Mouse (Mus musculus) small intestine, adult 2 months (tissue): ENCODE data around the gene Tbx4. TPM values are rescaled to one million over a fixed set of nuclear protein-coding genes. Genes with fewer than 3 reads are reported as not detected.

ENCODE experiments used
- H3K27ac ChIP-seq: fragments of 200-500 bp; 2 replicates; pipeline ENCODE4 v1.5.1; 2012; ENCODE audit warnings: low read depth, low read length, control low read depth, inconsistent platforms; ENCODE audit not compliant: insufficient read depth
- H3K27me3 ChIP-seq: fragments of 200-500 bp; 2 replicates; pipeline ENCODE4 v1.6.1; 2012; ENCODE audit warnings: mild to moderate bottlenecking, moderate library complexity, low read length, inconsistent platforms; ENCODE audit not compliant: control insufficient read depth, insufficient read depth
- H3K36me3 ChIP-seq: fragments of 200-500 bp; 2 replicates; pipeline ENCODE4 v1.6.1; 2012; ENCODE audit warnings: mild to moderate bottlenecking, low read length, control low read depth, inconsistent platforms; ENCODE audit not compliant: control insufficient read depth, insufficient read depth
- H3K4me1 ChIP-seq: fragments of 200-500 bp; 2 replicates; pipeline ENCODE4 v1.6.1; 2012; ENCODE audit warnings: low read length, inconsistent platforms, mixed read lengths; ENCODE audit not compliant: control insufficient read depth, insufficient read depth, insufficient read length
- H3K4me3 ChIP-seq: fragments of 200-500 bp; 2 replicates; pipeline ENCODE4 v1.5.1; 2012; ENCODE audit warnings: low read depth, mild to moderate bottlenecking, control low read depth, inconsistent platforms, low read length, moderate library complexity
- CTCF ChIP-seq: fragments of 200-500 bp; IDR thresholded peaks from 2 replicates; pipeline ENCODE4 v1.5.1; 2012; ENCODE audit warnings: low read depth, mild to moderate bottlenecking, control low read depth, inconsistent platforms, low read length, moderate library complexity, mixed read lengths; ENCODE audit not compliant: insufficient replicate concordance, insufficient read length; ENCODE audit errors: extremely low read depth
- POLR2A ChIP-seq: fragments of 200-500 bp; IDR thresholded peaks from 2 replicates; pipeline ENCODE4 v1.6.1; 2012; ENCODE audit warnings: low read depth, mild to moderate bottlenecking, control low read depth, inconsistent platforms, low read length, moderate library complexity
- WGBS: fragments of 180-500 bp; shearing (Covaris S2); methylation state at CpG from one replicate; pipeline ENCODE4 v1.1.7; 2018; 5-methylcytosine and 5-hydroxymethylcytosine counted together
- polyA plus RNA-seq: library from polyadenylated mRNA; depleted of rRNA; stranded (reverse); fragments of >200 nt; gene quantifications from 2 replicates; pipeline ENCODE4 v1.2.3, GENCODE M21; 2012

The Tbx4 gene
- polyA plus RNA-seq, 1 experiment: 0.34 TPM

DNA sequence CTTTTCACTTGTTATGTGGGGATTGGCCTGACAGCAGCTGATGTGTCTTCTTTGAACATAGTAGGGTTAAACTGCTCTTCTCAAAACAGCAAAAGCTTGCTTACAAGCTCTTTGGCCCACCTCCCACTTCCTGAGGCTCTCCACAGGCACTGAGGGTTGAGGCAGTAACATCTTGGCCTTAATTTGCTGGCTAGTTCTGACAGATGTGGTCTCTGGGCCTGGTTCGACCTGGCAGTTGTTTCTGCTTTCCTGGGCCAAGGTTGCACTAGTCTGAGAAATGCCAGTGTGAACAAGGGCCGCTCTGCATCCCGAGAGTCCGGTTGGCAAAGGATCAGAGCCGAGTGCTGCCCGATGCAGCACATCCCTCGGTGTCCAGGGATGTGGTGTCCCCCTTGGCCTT is 27.3 kb downstream of the Tbx4 start:
- WGBS: 87% methylated on average over 7 of the region's 7 CpGs
- Histone ChIP-seq H3K36me3 (no peaks in the 10 kb centered on the region), H3K4me1 (no peaks in the 10 kb centered on the region), H3K27me3 (0 out of 2 replicates have a peak, but pooled peaks cover 7% of the 10 kb centered on the region), H3K27ac (no peak overlapping the region), H3K4me3 (no peak overlapping the region)
- TF ChIP-seq CTCF: no peak

- TF ChIP-seq POLR2A (no peak), CTCF (no peak)
- no peaks in the 10 kb centered on the region for H3K4me1 ChIP-seq
- H3K27ac ChIP-seq: no peak overlapping the region
- H3K36me3 ChIP-seq: no peaks in the 10 kb centered on the region
- 67% methylated on average over 12 of the region's 12 CpGs for WGBS
- no peaks in the 10 kb centered on the region for H3K27me3 ChIP-seq
- H3K4me3 ChIP-seq: no peak overlapping the region
Measured at GRCm38 (mm10) chr11:85917091-85917992, 31.1 kb downstream of the Tbx4 start.

GRCm38 (mm10) chr11:85917993-85918325 is 31.7 kb downstream of the Tbx4 start:
- Histone ChIP-seq H3K36me3 (no peaks in the 10 kb centered on the region), H3K4me3 (no peak overlapping the region), H3K4me1 (no peaks in the 10 kb centered on the region), H3K27me3 (no peaks in the 10 kb centered on the region), H3K27ac (no peak overlapping the region)
- WGBS: 56% methylated on average over 11 of the region's 11 CpGs
- TF ChIP-seq POLR2A (no peak), CTCF (no peak)

GRCm38 (mm10) chr11:85918388-85918940 is 32.2 kb downstream of the Tbx4 start:
- no peak overlapping the region for H3K27ac ChIP-seq
- TF ChIP-seq POLR2A (no peak), CTCF (no peak)
- WGBS: 68% methylated on average over 10 of the region's 10 CpGs
- H3K36me3 ChIP-seq: no peaks in the 10 kb centered on the region
- no peaks in the 10 kb centered on the region for H3K4me1 ChIP-seq
- no peaks in the 10 kb centered on the region for H3K27me3 ChIP-seq
- H3K4me3 ChIP-seq: no peak overlapping the region

DNA sequence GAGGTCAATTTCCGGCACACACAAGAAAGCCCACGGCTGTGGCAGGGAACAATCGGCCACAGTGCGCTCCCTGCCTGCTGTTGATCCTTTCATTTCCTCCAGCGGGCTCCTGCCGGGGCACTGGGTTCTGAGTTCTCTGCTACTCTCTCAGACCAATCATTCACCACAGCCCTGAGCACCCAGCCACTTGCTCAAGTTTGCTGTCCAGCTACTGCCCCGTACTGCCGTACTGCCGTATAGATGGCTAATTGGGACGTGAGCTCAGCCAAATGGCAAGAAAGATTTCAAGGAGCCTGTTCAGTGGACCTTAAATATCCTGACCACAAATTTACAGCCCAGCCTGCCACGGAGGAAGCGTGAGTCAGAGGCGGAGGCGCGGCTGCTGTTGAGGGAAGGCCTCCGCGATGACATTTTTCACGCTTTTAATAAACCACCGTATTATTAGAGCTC is 39.1 kb downstream of the Tbx4 start:
- H3K4me1 ChIP-seq: no peaks in the 10 kb centered on the region
- H3K4me3 ChIP-seq: peak overlapping the region; percentile 34
- TF ChIP-seq POLR2A (no peak), CTCF (no peak)
- H3K27me3 ChIP-seq: peaks cover 19% of the 10 kb centered on the region; the same call in 1 of the 2 replicates
- H3K27ac ChIP-seq: no peak overlapping the region
- H3K36me3 ChIP-seq: no peaks in the 10 kb centered on the region
- WGBS: 13% methylated on average over 19 of the region's 19 CpGs

- H3K27me3 ChIP-seq: peaks cover 21% of the 10 kb centered on the region; the same call in 1 of the 2 replicates
- no peak overlapping the region for H3K27ac ChIP-seq
- H3K36me3 ChIP-seq: no peaks in the 10 kb centered on the region
- WGBS: 24% methylated on average over 16 of the region's 16 CpGs
- no peaks in the 10 kb centered on the region for H3K4me1 ChIP-seq
- TF ChIP-seq CTCF (no peak), POLR2A (no peak)
- no peak overlapping the region for H3K4me3 ChIP-seq
Measured at GRCm38 (mm10) chr11:85926287-85926764, 40.1 kb downstream of the Tbx4 start.

DNA sequence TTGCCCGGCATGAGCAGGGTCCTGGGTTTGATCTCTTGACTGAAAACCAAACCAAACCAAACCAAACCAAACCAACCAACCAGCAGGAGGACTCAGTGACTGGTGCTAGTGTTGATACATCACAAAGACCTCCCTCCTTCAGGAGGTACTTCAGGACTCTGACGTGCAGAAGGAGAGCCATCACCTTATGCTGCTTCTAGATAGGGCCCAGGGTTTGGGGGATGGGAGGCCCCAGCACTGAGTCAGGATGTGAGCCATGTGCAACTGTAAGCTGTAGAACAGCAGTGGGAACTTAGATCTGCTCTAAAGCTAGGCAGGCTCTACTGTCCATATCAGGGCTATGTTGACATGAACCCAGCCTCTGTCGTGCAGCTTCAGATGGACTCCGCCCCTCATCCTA is 41.9 kb downstream of the Tbx4 start:
- 71% methylated on average over 4 of the region's 4 CpGs for WGBS
- no peak overlapping the region for H3K4me3 ChIP-seq
- no peaks in the 10 kb centered on the region for H3K36me3 ChIP-seq
- no peaks in the 10 kb centered on the region for H3K4me1 ChIP-seq
- H3K27me3 ChIP-seq: peaks cover 21% of the 10 kb centered on the region; the same call in 1 of the 2 replicates
- TF ChIP-seq CTCF (no peak), POLR2A (no peak)
- H3K27ac ChIP-seq: no peak overlapping the region
